Mouse (Mus musculus) left cerebral cortex, adult 8-10 months (tissue): Measurements from ENCODE around the gene Ryk. TPM values are rescaled to one million over a fixed set of nuclear protein-coding genes. Genes with fewer than 3 reads are reported as not detected.
"Not testable (repeated sequence)": the region's sequence is repeated elsewhere in the genome, so short reads cannot be mapped to it uniquely, and the experiment has no call there.

Experiments used
- DNase-seq, 2 experiments: peaks; one replicate each; pipeline ENCODE4 v3.0.0; 2022; ENCODE audit warnings: low spot score in 2 of 2
- total RNA-seq, 4 experiments: library from RNA; stranded (reverse); gene quantifications; 2 replicates each; pipeline ENCODE4 v1.2.4; 2022

Gene Ryk
- total RNA-seq, 4 experiments from 2014 or later = 32.7 to 36.9 (median 34.2) TPM

GRCm38 (mm10) chr9:102902308-102902707 lies 67.6 kb downstream of the Ryk start:
- DNase-seq = no peak

- no peak for DNase-seq
Measured at GRCm38 (mm10) chr9:102904952-102905351, 70.2 kb downstream of the Ryk start.

- no peak for DNase-seq
Measured at GRCm38 (mm10) chr9:102906781-102907180, 72.1 kb downstream of the Ryk start.

GRCm38 (mm10) chr9:102907521-102908246 lies 73.0 kb downstream of the Ryk start:
- DNase-seq = no peak

- DNase-seq = no peak
Measured at GRCm38 (mm10) chr9:102911526-102911925, 76.8 kb downstream of the Ryk start.

- DNase-seq = no peak
Measured at GRCm38 (mm10) chr9:102912516-102913035, 77.9 kb downstream of the Ryk start.

GRCm38 (mm10) chr9:102913597-102913996 lies 78.9 kb downstream of the Ryk start:
- not testable (repeated sequence) for DNase-seq

- DNase-seq = peak in 1 of 2 experiments; percentile 25
Measured at GRCm38 (mm10) chr9:102914583-102914982, 79.9 kb downstream of the Ryk start.

GRCm38 (mm10) chr9:102915292-102915854 lies 80.7 kb downstream of the Ryk start:
- DNase-seq = no peak

GRCm38 (mm10) chr9:102916076-102916475 lies 81.4 kb downstream of the Ryk start:
- DNase-seq = no peak

GRCm38 (mm10) chr9:102917532-102918129 lies 82.9 kb downstream of the Ryk start:
- DNase-seq = no peak

- no peak for DNase-seq
Measured at GRCm38 (mm10) chr9:102919486-102919885, 84.8 kb downstream of the Ryk start.

GRCm38 (mm10) chr9:102921791-102922190 lies 87.1 kb downstream of the Ryk start:
- DNase-seq = no peak

- no peak for DNase-seq
Measured at GRCm38 (mm10) chr9:102922866-102923434, 88.2 kb downstream of the Ryk start.

- DNase-seq = no peak
Measured at GRCm38 (mm10) chr9:102923836-102924235, 89.1 kb downstream of the Ryk start.

GRCm38 (mm10) chr9:102924627-102925316 lies 90.1 kb downstream of the Ryk start:
- DNase-seq = no peak

- DNase-seq = no peak
Measured at GRCm38 (mm10) chr9:102926137-102926536, 91.4 kb downstream of the Ryk start.

- no peak for DNase-seq
Measured at GRCm38 (mm10) chr9:102929776-102930175, 95.1 kb downstream of the Ryk start.

- DNase-seq = no peak
Measured at GRCm38 (mm10) chr9:102933925-102934721, 99.4 kb downstream of the Ryk start.

- DNase-seq = no peak
Measured at GRCm38 (mm10) chr9:102942221-102942620, 107.5 kb downstream of the Ryk start.

GRCm38 (mm10) chr9:102944891-102945290 lies 110.2 kb downstream of the Ryk start:
- no peak for DNase-seq
